Mouse (Mus musculus): ENCODE measurements around the gene Ctr9. TPM values are rescaled to one million over a fixed set of nuclear protein-coding genes. Genes with fewer than 3 reads are reported as not detected.

Ctr9 gene
- 100 and 102 TPM in 2 replicates for polyA plus RNA-seq (2016; fragmentation: Nextera tagmentation; extraction: Ambion mirVana)

GRCm38 (mm10) chr7:111028281-111029045, at the start of gene Ctr9:
Gene Ctr9 (plus strand): TSS chr7:111028951.
- Histone ChIP-seq H3K36me3 (peaks cover 12% of the 10 kb centered on the region; the same call in 1 of the 2 replicates), H3K27ac (peak within 1 kb of the TSS; percentile 82), H3K27me3 (replicated peaks) (no peaks in the 10 kb centered on the region), H3K4me2 (replicated peaks) (peak within 1 kb of the TSS; percentile 83), H3K4me3 (peak within 1 kb of the TSS; percentile 86), H3K9me3 (no peaks in the 10 kb centered on the region), H3K9ac (peak within 1 kb of the TSS; percentile 72), H3K4me1 (peaks cover 9% of the 10 kb centered on the region)
- ATAC-seq (ENCODE audit: low FRiP score, low read depth): peak; percentile 96
- WGBS: 7% methylated on average over 45 of the region's 45 CpGs

GRCm38 (mm10) chr7:110981036-110981435, 47.7 kb upstream of the Ctr9 start:
- Histone ChIP-seq H3K9me3 (no peaks in the 10 kb centered on the region), H3K4me1 (peaks cover 19% of the 10 kb centered on the region; the same call in 1 of the 2 replicates), H3K4me3 (no peak overlapping the region), H3K9ac (no peak overlapping the region), H3K4me2 (replicated peaks) (no peak overlapping the region), H3K27me3 (replicated peaks) (no peaks in the 10 kb centered on the region), H3K27ac (no peak overlapping the region), H3K36me3 (no peaks in the 10 kb centered on the region)
- ATAC-seq (ENCODE audit: low FRiP score, low read depth): no peak
- WGBS: 61% methylated on average over 8 of the region's 8 CpGs

GRCm38 (mm10) chr7:110982053-110982705, 46.6 kb upstream of the Ctr9 start, which contains the start of gene Mrvi1:
Gene Mrvi1 (minus strand): TSS chr7:110982461.
- Histone ChIP-seq H3K27ac (no peak within 1 kb of the TSS), H3K4me1 (peaks cover 21% of the 10 kb centered on the region; the same call in 1 of the 2 replicates), H3K9me3 (no peaks in the 10 kb centered on the region), H3K27me3 (replicated peaks) (no peaks in the 10 kb centered on the region), H3K9ac (no peak within 1 kb of the TSS), H3K4me2 (replicated peaks) (0 out of 2 replicates have a peak within 1 kb of the TSS, but pooled peaks have one; percentile 14), H3K4me3 (no peak within 1 kb of the TSS), H3K36me3 (no peaks in the 10 kb centered on the region)
- WGBS: 65% methylated on average over 7 of the region's 7 CpGs
- no peak for ATAC-seq (ENCODE audit: low FRiP score, low read depth)

- WGBS: 64% methylated on average over 4 of the region's 4 CpGs
Observed at GRCm38 (mm10) chr7:110982764-110983163, 46.0 kb upstream of the Ctr9 start.

GRCm38 (mm10) chr7:110983621-110984020, 45.1 kb upstream of the Ctr9 start:
- WGBS: 62% methylated on average over 5 of the region's 5 CpGs
- Histone ChIP-seq H3K4me1 (peaks cover 21% of the 10 kb centered on the region; the same call in 1 of the 2 replicates), H3K4me3 (no peak overlapping the region), H3K27me3 (replicated peaks) (no peaks in the 10 kb centered on the region), H3K27ac (no peak overlapping the region), H3K4me2 (replicated peaks) (no peak overlapping the region), H3K9ac (no peak overlapping the region), H3K9me3 (no peaks in the 10 kb centered on the region), H3K36me3 (no peaks in the 10 kb centered on the region)
- ATAC-seq (ENCODE audit: low FRiP score, low read depth): no peak

More at GRCm38 (mm10) chr7:110982764-110983163, 46.0 kb upstream of the Ctr9 start:
- no peaks in the 10 kb centered on the region for H3K27me3 ChIP-seq (replicated peaks)
- no peak for ATAC-seq (ENCODE audit: low FRiP score, low read depth)
- H3K9ac ChIP-seq: no peak overlapping the region
- no peak overlapping the region for H3K4me3 ChIP-seq
- no peak overlapping the region for H3K4me2 ChIP-seq (replicated peaks)
- no peaks in the 10 kb centered on the region for H3K9me3 ChIP-seq
- no peak overlapping the region for H3K27ac ChIP-seq
- peaks cover 21% of the 10 kb centered on the region; the same call in 1 of the 2 replicates for H3K4me1 ChIP-seq
- H3K36me3 ChIP-seq: no peaks in the 10 kb centered on the region

GRCm38 (mm10) chr7:110985581-110986265, 43.0 kb upstream of the Ctr9 start:
- Histone ChIP-seq H3K9me3 (no peaks in the 10 kb centered on the region), H3K9ac (no peak overlapping the region), H3K4me1 (peaks cover 23% of the 10 kb centered on the region), H3K4me3 (no peak overlapping the region), H3K27me3 (replicated peaks) (no peaks in the 10 kb centered on the region), H3K27ac (no peak overlapping the region), H3K4me2 (replicated peaks) (no peak overlapping the region), H3K36me3 (no peaks in the 10 kb centered on the region)
- no peak for ATAC-seq (ENCODE audit: low FRiP score, low read depth)
- WGBS: 53% methylated on average over 7 of the region's 7 CpGs

- Histone ChIP-seq H3K27ac (no peak overlapping the region), H3K4me2 (replicated peaks) (no peak overlapping the region), H3K4me3 (no peak overlapping the region), H3K27me3 (replicated peaks) (no peaks in the 10 kb centered on the region), H3K36me3 (no peaks in the 10 kb centered on the region), H3K9ac (no peak overlapping the region), H3K4me1 (peaks cover 16% of the 10 kb centered on the region), H3K9me3 (no peaks in the 10 kb centered on the region)
- 89% methylated on average over 3 of the region's 3 CpGs for WGBS
- ATAC-seq (ENCODE audit: low FRiP score, low read depth): no peak
Observed at GRCm38 (mm10) chr7:110988081-110988480, 40.7 kb upstream of the Ctr9 start.

GRCm38 (mm10) chr7:110989286-110989879, 39.4 kb upstream of the Ctr9 start:
- Histone ChIP-seq H3K9me3 (no peaks in the 10 kb centered on the region), H3K9ac (no peak overlapping the region), H3K4me1 (peaks cover 16% of the 10 kb centered on the region), H3K4me2 (replicated peaks) (no peak overlapping the region), H3K4me3 (no peak overlapping the region), H3K27ac (no peak overlapping the region), H3K36me3 (no peaks in the 10 kb centered on the region), H3K27me3 (replicated peaks) (no peaks in the 10 kb centered on the region)
- 42% methylated on average over 5 of the region's 5 CpGs for WGBS
- ATAC-seq (ENCODE audit: low FRiP score, low read depth): no peak

- Histone ChIP-seq H3K4me2 (replicated peaks) (no peak overlapping the region), H3K36me3 (no peaks in the 10 kb centered on the region), H3K4me3 (no peak overlapping the region), H3K9me3 (no peaks in the 10 kb centered on the region), H3K9ac (no peak overlapping the region), H3K4me1 (peaks cover 14% of the 10 kb centered on the region), H3K27me3 (replicated peaks) (no peaks in the 10 kb centered on the region), H3K27ac (no peak overlapping the region)
- ATAC-seq (ENCODE audit: low FRiP score, low read depth): no peak
- WGBS: 75% methylated on average over 5 of the region's 5 CpGs
Observed at GRCm38 (mm10) chr7:110990356-110991220, 38.2 kb upstream of the Ctr9 start.

GRCm38 (mm10) chr7:110991221-110991494, 37.6 kb upstream of the Ctr9 start:
- Histone ChIP-seq H3K9me3 (no peaks in the 10 kb centered on the region), H3K4me1 (peaks cover 9% of the 10 kb centered on the region), H3K27me3 (replicated peaks) (no peaks in the 10 kb centered on the region), H3K36me3 (no peaks in the 10 kb centered on the region), H3K9ac (no peak overlapping the region), H3K4me2 (replicated peaks) (no peak overlapping the region), H3K4me3 (no peak overlapping the region), H3K27ac (no peak overlapping the region)
- 60% methylated on average over 4 of the region's 4 CpGs for WGBS
- no peak for ATAC-seq (ENCODE audit: low FRiP score, low read depth)

Measured in neural tube, embryonic 12.5 days (tissue).